Mouse (Mus musculus) liver, postnatal 0 days (tissue): Measurements from ENCODE around the gene Pcdh9. TPM values are rescaled to one million over a fixed set of nuclear protein-coding genes. Genes with fewer than 3 reads are reported as not detected.

ENCODE experiments used
- ATAC-seq: fragments of 200-750 bp; cut with Nextera tagmentation; 2 replicates; pipeline ENCODE4 v1.8.0; 2017; ENCODE audit warnings: mild to moderate bottlenecking, moderate library complexity
- DNase-seq: peaks from one replicate; pipeline ENCODE4 v3.0.0-alpha.2; 2016
- H3K27ac ChIP-seq: fragments of 300-500 bp; sonication (generic); 2 replicates; pipeline ENCODE4 v1.5.1; 2014; ENCODE audit warnings: antibody characterized with exemption, moderate library complexity, mild to moderate bottlenecking, low read depth
- H3K27me3 ChIP-seq: fragments of 300-500 bp; sonication (generic); 2 replicates; pipeline ENCODE4 v1.6.1; 2014; ENCODE audit warnings: low read length, control low read depth, mixed read lengths; ENCODE audit not compliant: insufficient read depth
- H3K36me3 ChIP-seq: fragments of 300-500 bp; sonication (generic); replicated peaks from 2 replicates; pipeline ENCODE4 v1.6.1; 2014; ENCODE audit warnings: mild to moderate bottlenecking, control low read depth, low read length, moderate library complexity, mixed read lengths; ENCODE audit not compliant: insufficient read depth
- H3K4me1 ChIP-seq: fragments of 300-500 bp; sonication (generic); 2 replicates; pipeline ENCODE4 v1.6.1; 2014; ENCODE audit warnings: antibody characterized with exemption, mild to moderate bottlenecking, control low read depth; ENCODE audit not compliant: insufficient read depth
- H3K4me2 ChIP-seq: fragments of 300-500 bp; sonication (generic); 2 replicates; pipeline ENCODE4 v1.6.1; 2014; ENCODE audit warnings: low read depth, mild to moderate bottlenecking, low read length, moderate library complexity, mixed read lengths
- H3K4me3 ChIP-seq: fragments of 300-500 bp; sonication (generic); 2 replicates; pipeline ENCODE4 v1.5.1; 2014; ENCODE audit warnings: low read depth, low read length
- H3K9ac ChIP-seq: fragments of 300-500 bp; sonication (generic); replicated peaks from 2 replicates; pipeline ENCODE4 v1.6.1; 2014; ENCODE audit warnings: mild to moderate bottlenecking, moderate library complexity
- H3K9me3 ChIP-seq: fragments of 300-500 bp; sonication (generic); 2 replicates; pipeline ENCODE4 v1.6.1; 2016; ENCODE audit warnings: mild to moderate bottlenecking, control low read depth, low read length, mixed read lengths
- CTCF ChIP-seq: sonication (generic); IDR thresholded peaks from 2 replicates; pipeline ENCODE4 v1.5.1; 2016; ENCODE audit warnings: antibody characterized with exemption, low read depth
- EP300 ChIP-seq: IDR thresholded peaks from 2 replicates; pipeline ENCODE4 v1.6.1; 2016; ENCODE audit warnings: antibody characterized with exemption, low read depth, mild to moderate bottlenecking
- WGBS: fragments of 180-500 bp; shearing (Covaris S2); extraction: QIAGEN DNeasy Blood & Tissue Kit; methylation state at CpG from one replicate; pipeline ENCODE4 v1.1.7; 2014; ENCODE audit not compliant: insufficient replicate concordance; 5-methylcytosine and 5-hydroxymethylcytosine counted together
- polyA plus RNA-seq: library from polyadenylated mRNA; unstranded; fragments of >200 nt; fragmentation: Nextera tagmentation; extraction: Ambion mirVana; gene quantifications from 2 replicates; pipeline ENCODE4 v1.2.1, GENCODE M21; 2015

Gene Pcdh9
- polyA plus RNA-seq, 1 experiment from 2014 or later, result 0.31 TPM

DNA sequence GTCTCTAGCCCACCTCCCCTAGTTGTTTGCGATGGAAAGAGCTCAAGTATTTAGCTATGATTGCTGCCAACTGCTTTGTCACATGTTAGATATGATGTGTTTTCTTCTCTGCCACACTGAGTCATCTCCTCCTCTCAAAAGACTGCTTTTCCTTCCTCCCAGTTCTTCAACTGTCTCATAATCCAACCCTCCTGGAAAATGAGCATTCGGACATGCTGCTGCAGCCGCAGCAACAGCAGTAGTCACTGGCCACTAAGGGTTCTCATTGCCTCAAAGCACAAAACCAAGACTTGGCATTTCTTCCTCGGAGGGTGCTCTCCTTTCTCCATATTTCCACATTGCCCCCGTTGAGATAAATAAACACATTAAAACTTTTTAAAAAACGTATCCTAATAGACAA is 1.2 kb downstream of the Pcdh9 start:
- no peak for ATAC-seq
- no peak for TF ChIP-seq EP300
- no peak for TF ChIP-seq CTCF
- H3K4me1 ChIP-seq, result no peaks in the 10 kb centered on the region
- 45% methylated on average over 6 of the region's 6 CpGs for WGBS
- H3K4me2 ChIP-seq, result no peak overlapping the region
- DNase-seq, result no peak
- no peaks in the 10 kb centered on the region for H3K36me3 ChIP-seq
- H3K4me3 ChIP-seq, result no peak overlapping the region
- no peak overlapping the region for H3K9ac ChIP-seq
- no peak overlapping the region for H3K27ac ChIP-seq
- H3K27me3 ChIP-seq, result peaks cover 14% of the 10 kb centered on the region
- H3K9me3 ChIP-seq, result no peaks in the 10 kb centered on the region

DNA sequence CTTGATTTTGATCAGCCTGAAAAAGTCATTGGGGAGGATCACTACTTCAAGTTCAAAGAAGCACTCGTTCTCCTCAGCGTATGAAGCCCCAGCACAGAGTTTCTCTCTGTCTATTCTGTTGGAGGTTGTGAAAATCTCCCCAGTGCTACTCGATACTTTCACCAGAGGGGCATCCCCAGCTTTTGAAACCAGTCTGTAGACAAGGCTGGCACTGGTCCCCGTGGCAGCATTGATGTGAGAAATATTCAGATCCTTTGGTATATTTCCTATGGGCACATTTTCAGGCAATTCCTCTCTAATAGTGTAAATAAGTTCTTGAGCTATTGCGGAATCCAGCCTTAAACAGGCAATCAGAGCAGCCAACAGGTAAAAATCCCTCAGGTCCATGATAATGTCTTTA is 2.1 kb downstream of the Pcdh9 start:
- DNase-seq (no peak), ATAC-seq (no peak)
- Histone ChIP-seq H3K27me3 (peaks cover 14% of the 10 kb centered on the region), H3K27ac (no peak overlapping the region), H3K9me3 (no peaks in the 10 kb centered on the region), H3K4me3 (no peak overlapping the region), H3K4me2 (no peak overlapping the region), H3K4me1 (no peaks in the 10 kb centered on the region), H3K9ac (no peak overlapping the region), H3K36me3 (no peaks in the 10 kb centered on the region)
- WGBS, result 67% methylated on average over 5 of the region's 5 CpGs
- TF ChIP-seq EP300, result no peak
- TF ChIP-seq CTCF, result no peak

DNA sequence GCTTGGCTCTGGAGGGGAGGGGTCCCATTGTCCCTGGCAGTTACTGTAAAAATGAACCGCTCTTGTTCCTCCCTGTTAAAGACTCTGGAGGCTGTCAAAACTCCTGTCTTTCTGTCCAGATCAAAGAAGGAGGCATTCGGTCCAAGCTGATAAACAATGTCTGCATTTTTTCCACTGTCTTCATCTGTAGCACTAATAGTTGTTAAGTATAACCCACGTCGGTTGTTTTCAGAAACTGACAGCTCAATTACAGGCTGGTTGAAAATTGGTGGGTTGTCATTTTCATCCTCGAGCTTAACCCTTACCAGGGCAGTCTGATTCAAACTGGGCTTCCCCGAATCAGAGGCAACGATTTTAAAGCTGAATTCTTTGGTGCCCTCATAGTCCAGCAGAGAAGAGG is 3.4 kb downstream of the Pcdh9 start:
- Histone ChIP-seq H3K36me3 (no peaks in the 10 kb centered on the region), H3K27me3 (peaks cover 14% of the 10 kb centered on the region), H3K27ac (no peak overlapping the region), H3K9ac (no peak overlapping the region), H3K4me3 (no peak overlapping the region), H3K4me1 (no peaks in the 10 kb centered on the region), H3K9me3 (no peaks in the 10 kb centered on the region), H3K4me2 (no peak overlapping the region)
- TF ChIP-seq CTCF (no peak), EP300 (no peak)
- DNase-seq (no peak), ATAC-seq (no peak)
- WGBS, result 72% methylated on average over 7 of the region's 7 CpGs

DNA sequence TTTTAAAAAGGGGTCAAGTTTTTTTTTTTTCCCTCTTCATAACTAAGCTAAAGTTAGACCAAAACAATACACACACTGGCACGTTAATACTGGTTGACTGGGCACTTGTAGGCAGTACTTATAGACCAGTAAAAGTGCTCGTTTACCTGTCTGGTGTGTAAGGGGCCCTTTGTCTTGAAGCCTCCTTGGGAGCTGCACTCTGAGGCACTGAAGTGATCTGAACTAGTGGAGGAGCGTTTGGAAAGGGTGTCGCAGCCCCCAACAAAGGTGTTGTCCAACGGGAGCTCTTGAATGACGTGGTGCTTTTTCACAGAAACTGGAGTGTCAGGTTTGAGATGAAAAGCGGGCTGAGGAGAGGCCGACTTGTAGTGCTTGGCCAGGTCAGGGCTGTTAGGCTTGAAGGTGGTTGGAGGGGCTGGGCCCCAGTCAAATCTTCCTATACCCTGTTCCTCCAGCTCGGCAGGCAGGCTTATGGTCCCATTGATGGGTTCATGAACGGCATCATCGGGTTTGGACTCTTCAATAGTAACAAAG is 4.9 kb downstream of the Pcdh9 start:
- H3K9ac ChIP-seq, result no peak overlapping the region
- no peak for DNase-seq
- H3K9me3 ChIP-seq, result no peaks in the 10 kb centered on the region
- ATAC-seq, result no peak
- 71% methylated on average over 11 of the region's 11 CpGs for WGBS
- no peaks in the 10 kb centered on the region for H3K36me3 ChIP-seq
- peaks cover 8% of the 10 kb centered on the region for H3K27me3 ChIP-seq
- TF ChIP-seq CTCF, result no peak
- TF ChIP-seq EP300, result no peak
- no peak overlapping the region for H3K27ac ChIP-seq
- no peak overlapping the region for H3K4me2 ChIP-seq
- no peaks in the 10 kb centered on the region for H3K4me1 ChIP-seq
- no peak overlapping the region for H3K4me3 ChIP-seq

DNA sequence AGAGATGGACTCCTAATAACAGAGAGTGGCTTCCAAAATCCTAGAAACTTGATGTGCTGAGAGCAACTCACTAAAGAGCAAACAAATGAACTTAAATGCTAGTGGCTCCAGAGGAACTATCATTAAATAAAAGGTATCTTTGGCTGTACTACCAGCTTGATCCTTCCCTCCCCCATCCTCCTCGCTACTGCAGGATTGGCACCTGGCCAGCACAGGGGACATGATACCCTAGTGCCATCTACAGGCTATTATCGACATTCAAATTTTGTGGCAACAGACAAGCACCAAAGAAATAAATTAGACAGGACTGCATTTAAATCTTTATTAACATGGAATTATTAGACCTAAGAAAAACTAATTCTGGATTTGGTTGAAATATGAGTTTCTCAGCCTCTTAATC is 6.0 kb downstream of the Pcdh9 start:
- H3K27ac ChIP-seq, result no peak overlapping the region
- TF ChIP-seq CTCF (peak; percentile 56), EP300 (no peak)
- no peak overlapping the region for H3K9ac ChIP-seq
- no peaks in the 10 kb centered on the region for H3K9me3 ChIP-seq
- H3K4me2 ChIP-seq, result no peak overlapping the region
- no peaks in the 10 kb centered on the region for H3K36me3 ChIP-seq
- no peak overlapping the region for H3K4me3 ChIP-seq
- 3% methylated on average over 2 of the region's 2 CpGs for WGBS
- DNase-seq (peak; percentile 28), ATAC-seq (no peak)
- no peaks in the 10 kb centered on the region for H3K27me3 ChIP-seq
- no peaks in the 10 kb centered on the region for H3K4me1 ChIP-seq

DNA sequence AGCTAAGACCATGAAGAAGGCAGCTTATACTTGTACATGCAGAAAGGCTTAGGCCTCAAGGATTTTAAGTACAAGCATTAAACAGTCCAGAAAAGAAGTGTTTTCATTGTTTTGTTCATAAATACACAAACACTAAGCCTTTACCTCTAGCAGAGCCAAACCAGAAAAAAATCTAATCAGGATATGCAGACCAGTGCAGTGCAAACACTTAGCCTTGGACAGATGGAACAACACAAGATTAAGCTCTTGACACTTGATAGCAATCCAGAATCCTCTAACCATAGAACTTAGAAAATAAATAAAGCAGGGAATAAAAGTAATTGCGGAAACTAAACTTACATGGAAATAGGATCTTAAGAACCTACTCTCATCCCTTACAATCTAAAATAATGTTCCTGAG is 10.4 kb downstream of the Pcdh9 start:
- no peak for ATAC-seq

DNA sequence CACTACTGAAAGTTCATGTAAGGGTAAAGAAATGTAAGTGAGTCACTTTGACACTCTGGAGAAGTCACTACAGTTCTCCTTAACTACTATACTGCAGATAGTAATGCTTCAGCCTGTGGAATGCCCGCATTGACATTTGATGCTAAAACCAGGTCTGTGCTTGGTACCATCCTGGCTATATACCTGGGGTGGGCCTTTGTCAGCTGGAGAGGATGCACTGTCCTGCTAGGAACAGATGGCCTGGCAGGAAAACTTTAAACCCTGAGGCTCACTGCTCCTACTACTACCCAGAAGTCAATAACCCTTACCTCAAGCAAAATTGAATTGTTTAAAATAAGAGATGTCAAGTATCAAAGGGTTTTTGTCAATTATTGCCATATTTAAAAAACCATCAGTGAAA is 14.5 kb downstream of the Pcdh9 start:
- Histone ChIP-seq H3K9me3 (no peaks in the 10 kb centered on the region), H3K4me3 (no peak overlapping the region), H3K4me1 (no peaks in the 10 kb centered on the region), H3K9ac (no peak overlapping the region), H3K36me3 (no peaks in the 10 kb centered on the region), H3K27ac (no peak overlapping the region), H3K4me2 (no peak overlapping the region), H3K27me3 (no peaks in the 10 kb centered on the region)
- TF ChIP-seq EP300 (no peak), CTCF (no peak)
- DNase-seq (no peak), ATAC-seq (no peak)
- 82% methylated on average over 1 of the region's 1 CpGs for WGBS

More for the DNA sequence above, 10.4 kb downstream of the Pcdh9 start:
- no peak for DNase-seq
- H3K27me3 ChIP-seq, result no peaks in the 10 kb centered on the region
- no peaks in the 10 kb centered on the region for H3K36me3 ChIP-seq
- H3K4me2 ChIP-seq, result no peak overlapping the region
- TF ChIP-seq CTCF, result no peak
- TF ChIP-seq EP300, result no peak
- H3K4me1 ChIP-seq, result no peaks in the 10 kb centered on the region
- WGBS, result 79% methylated on average over 1 of the region's 1 CpGs
- no peak overlapping the region for H3K4me3 ChIP-seq
- no peaks in the 10 kb centered on the region for H3K9me3 ChIP-seq
- no peak overlapping the region for H3K9ac ChIP-seq
- no peak overlapping the region for H3K27ac ChIP-seq
